Mouse (Mus musculus) liver, embryonic 11.5 days (tissue): Measurements from ENCODE around the gene Ephb2. TPM values are rescaled to one million over a fixed set of nuclear protein-coding genes. Genes with fewer than 3 reads are reported as not detected.

Source experiments
- ATAC-seq: fragments of 200-750 bp; cut with Nextera tagmentation; replicated peaks from 2 replicates; pipeline ENCODE4 v1.8.0; 2017; ENCODE audit warnings: moderate number of reproducible peaks, mild to moderate bottlenecking, moderate TSS enrichment, moderate library complexity; ENCODE audit not compliant: low FRiP score
- DNase-seq: peaks from one replicate; pipeline ENCODE4 v3.0.0-alpha.2; 2017; ENCODE audit warnings: low spot score
- H3K27ac ChIP-seq: fragments of 300-500 bp; sonication (generic); 2 replicates; pipeline ENCODE4 v1.5.1; 2014; ENCODE audit warnings: mild to moderate bottlenecking, low read depth, low read length, control low read depth
- H3K27me3 ChIP-seq: fragments of 300-500 bp; sonication (generic); replicated peaks from 2 replicates; pipeline ENCODE4 v1.6.1; 2014; ENCODE audit warnings: low read length, mixed read lengths; ENCODE audit not compliant: control insufficient read depth, insufficient read depth
- H3K36me3 ChIP-seq: fragments of 300-500 bp; sonication (generic); 2 replicates; pipeline ENCODE4 v1.6.1; 2014; ENCODE audit warnings: mild to moderate bottlenecking, low read length, moderate library complexity, mixed read lengths; ENCODE audit not compliant: control insufficient read depth, insufficient read depth
- H3K4me1 ChIP-seq: fragments of 300-500 bp; sonication (generic); replicated peaks from 2 replicates; pipeline ENCODE4 v1.6.1; 2014; ENCODE audit warnings: low read length, mixed read lengths; ENCODE audit not compliant: control insufficient read depth, insufficient read depth
- H3K4me2 ChIP-seq: fragments of 300-500 bp; sonication (generic); 2 replicates; pipeline ENCODE4 v1.6.1; 2014; ENCODE audit warnings: mild to moderate bottlenecking, control low read depth, moderate library complexity
- H3K4me3 ChIP-seq: fragments of 300-500 bp; sonication (generic); 2 replicates; pipeline ENCODE4 v1.5.1; 2014; ENCODE audit warnings: low read depth, low read length, control low read depth
- H3K9ac ChIP-seq: fragments of 300-500 bp; sonication (generic); 2 replicates; pipeline ENCODE4 v1.6.1; 2014; ENCODE audit warnings: low read depth, low read length, control low read depth
- H3K9me3 ChIP-seq: fragments of 300-500 bp; sonication (generic); 2 replicates; pipeline ENCODE4 v1.6.1; 2016; ENCODE audit warnings: low read length, inconsistent platforms, mixed read lengths; ENCODE audit not compliant: control insufficient read depth
- WGBS: fragments of 180-500 bp; shearing (Covaris S2); extraction: QIAGEN DNeasy Blood & Tissue Kit; methylation state at CpG from one replicate; pipeline ENCODE4 v1.1.7; 2014; 5-methylcytosine and 5-hydroxymethylcytosine counted together
- polyA plus RNA-seq: library from polyadenylated mRNA; unstranded; fragments of >200 nt; fragmentation: Nextera tagmentation; extraction: Ambion mirVana; gene quantifications from 2 replicates; pipeline ENCODE4 v1.2.1, GENCODE M21; 2014

The Ephb2 gene
- polyA plus RNA-seq, 1 experiment from 2014 or later = 5.1 TPM

GRCm38 (mm10) chr4:136705091-136705490 lies 130.7 kb downstream of the Ephb2 start:
- Histone ChIP-seq H3K4me3 (no peak overlapping the region), H3K9me3 (no peaks in the 10 kb centered on the region), H3K27ac (no peak overlapping the region), H3K36me3 (no peaks in the 10 kb centered on the region), H3K9ac (no peak overlapping the region), H3K27me3 (no peaks in the 10 kb centered on the region), H3K4me2 (no peak overlapping the region), H3K4me1 (0 out of 2 replicates have a peak, but pooled peaks cover 2% of the 10 kb centered on the region)
- 81% methylated on average over 5 of the region's 5 CpGs for WGBS
- ATAC-seq = no peak
- no peak for DNase-seq

- no peak overlapping the region for H3K9ac ChIP-seq
- no peaks in the 10 kb centered on the region for H3K36me3 ChIP-seq
- H3K27ac ChIP-seq = no peak overlapping the region
- no peaks in the 10 kb centered on the region for H3K27me3 ChIP-seq
- no peak overlapping the region for H3K4me3 ChIP-seq
- no peak for ATAC-seq
- no peak for DNase-seq
- H3K4me2 ChIP-seq = no peak overlapping the region
- WGBS = 51% methylated on average over 3 of the region's 3 CpGs
- H3K4me1 ChIP-seq = 0 out of 2 replicates have a peak, but pooled peaks cover 2% of the 10 kb centered on the region
- H3K9me3 ChIP-seq = no peaks in the 10 kb centered on the region
These were observed 131.2 kb downstream of the Ephb2 start for GRCm38 (mm10) chr4:136704551-136704950.

GRCm38 (mm10) chr4:136703351-136703750 lies 132.4 kb downstream of the Ephb2 start:
- Histone ChIP-seq H3K36me3 (no peaks in the 10 kb centered on the region), H3K4me2 (no peak overlapping the region), H3K27me3 (no peaks in the 10 kb centered on the region), H3K4me1 (0 out of 2 replicates have a peak, but pooled peaks cover 2% of the 10 kb centered on the region), H3K9ac (no peak overlapping the region), H3K4me3 (no peak overlapping the region), H3K9me3 (no peaks in the 10 kb centered on the region), H3K27ac (no peak overlapping the region)
- ATAC-seq (no peak), DNase-seq (no peak)
- 88% methylated on average over 11 of the region's 11 CpGs for WGBS

DNA sequence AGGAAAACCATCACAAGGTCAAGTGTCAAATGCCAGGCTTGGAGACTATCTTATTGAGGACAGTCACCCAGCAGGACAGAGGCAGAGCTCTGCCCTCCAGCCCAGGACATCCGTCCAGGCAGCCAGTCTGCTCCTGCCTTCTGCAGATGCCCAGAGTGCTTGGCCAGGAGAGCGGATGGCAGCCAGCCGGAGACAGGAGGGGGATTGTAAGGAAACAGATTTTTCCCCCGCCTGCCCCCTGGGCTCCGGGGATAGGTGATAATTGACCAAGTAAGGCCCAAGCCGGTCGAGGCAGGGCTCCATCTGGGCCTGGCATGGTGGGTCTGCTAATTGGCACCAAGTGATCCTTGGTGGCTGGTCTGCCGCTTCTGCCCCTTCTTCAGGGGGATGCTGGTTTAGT lies 133.3 kb downstream of the Ephb2 start:
- no peaks in the 10 kb centered on the region for H3K9me3 ChIP-seq
- H3K4me3 ChIP-seq = no peak overlapping the region
- 0 out of 2 replicates have a peak, but pooled peaks cover 2% of the 10 kb centered on the region for H3K4me1 ChIP-seq
- ATAC-seq (no peak), DNase-seq (no peak)
- 82% methylated on average over 8 of the region's 8 CpGs for WGBS
- no peaks in the 10 kb centered on the region for H3K27me3 ChIP-seq
- no peak overlapping the region for H3K4me2 ChIP-seq
- no peak overlapping the region for H3K9ac ChIP-seq
- H3K27ac ChIP-seq = no peak overlapping the region
- no peaks in the 10 kb centered on the region for H3K36me3 ChIP-seq

- DNase-seq (no peak), ATAC-seq (no peak)
- Histone ChIP-seq H3K9ac (no peak overlapping the region), H3K27ac (no peak overlapping the region), H3K4me3 (no peak overlapping the region), H3K36me3 (no peaks in the 10 kb centered on the region), H3K4me1 (0 out of 2 replicates have a peak, but pooled peaks cover 2% of the 10 kb centered on the region), H3K9me3 (no peaks in the 10 kb centered on the region), H3K4me2 (no peak overlapping the region), H3K27me3 (no peaks in the 10 kb centered on the region)
- WGBS = 90% methylated on average over 11 of the region's 11 CpGs
These were observed 134.6 kb downstream of the Ephb2 start for GRCm38 (mm10) chr4:136701236-136701635.

GRCm38 (mm10) chr4:136699084-136699450 lies 136.7 kb downstream of the Ephb2 start:
- WGBS = 84% methylated on average over 7 of the region's 7 CpGs
- H3K4me2 ChIP-seq = no peak overlapping the region
- H3K4me3 ChIP-seq = no peak overlapping the region
- DNase-seq (no peak), ATAC-seq (no peak)
- H3K9ac ChIP-seq = no peak overlapping the region
- no peaks in the 10 kb centered on the region for H3K4me1 ChIP-seq
- no peaks in the 10 kb centered on the region for H3K27me3 ChIP-seq
- no peaks in the 10 kb centered on the region for H3K9me3 ChIP-seq
- no peaks in the 10 kb centered on the region for H3K36me3 ChIP-seq
- H3K27ac ChIP-seq = no peak overlapping the region

- no peak for ATAC-seq
- no peak overlapping the region for H3K4me3 ChIP-seq
- H3K9ac ChIP-seq = no peak overlapping the region
- 79% methylated on average over 11 of the region's 11 CpGs for WGBS
- H3K9me3 ChIP-seq = no peaks in the 10 kb centered on the region
- no peaks in the 10 kb centered on the region for H3K27me3 ChIP-seq
- no peaks in the 10 kb centered on the region for H3K36me3 ChIP-seq
- no peak overlapping the region for H3K4me2 ChIP-seq
- DNase-seq = no peak
- H3K4me1 ChIP-seq = no peaks in the 10 kb centered on the region
- no peak overlapping the region for H3K27ac ChIP-seq
These were observed 137.2 kb downstream of the Ephb2 start for GRCm38 (mm10) chr4:136698404-136699083.

DNA sequence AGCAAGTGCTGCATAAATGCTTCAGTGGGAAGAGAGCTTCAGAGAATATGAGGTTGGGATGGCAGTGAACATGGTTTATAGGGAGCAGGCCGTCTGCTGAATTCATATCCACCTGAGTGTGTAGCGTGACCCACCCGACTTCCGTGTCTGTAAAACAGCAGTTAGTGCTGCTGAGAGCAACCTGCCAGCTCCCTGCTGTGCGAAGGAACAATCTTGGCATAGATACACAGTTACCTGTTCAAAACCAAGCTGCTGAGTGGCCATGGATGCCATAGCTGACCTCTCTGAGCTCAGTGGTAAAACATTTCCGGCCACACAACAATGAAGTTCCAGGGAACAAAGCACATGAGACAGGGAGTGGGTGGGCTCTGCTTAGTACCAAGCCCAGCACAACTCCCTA lies 138.5 kb downstream of the Ephb2 start:
- Histone ChIP-seq H3K9ac (no peak overlapping the region), H3K27ac (no peak overlapping the region), H3K9me3 (no peaks in the 10 kb centered on the region), H3K36me3 (0 out of 2 replicates have a peak, but pooled peaks cover 2% of the 10 kb centered on the region), H3K4me2 (no peak overlapping the region), H3K27me3 (no peaks in the 10 kb centered on the region), H3K4me1 (no peaks in the 10 kb centered on the region), H3K4me3 (no peak overlapping the region)
- DNase-seq = no peak
- ATAC-seq = no peak
- 87% methylated on average over 6 of the region's 6 CpGs for WGBS

DNA sequence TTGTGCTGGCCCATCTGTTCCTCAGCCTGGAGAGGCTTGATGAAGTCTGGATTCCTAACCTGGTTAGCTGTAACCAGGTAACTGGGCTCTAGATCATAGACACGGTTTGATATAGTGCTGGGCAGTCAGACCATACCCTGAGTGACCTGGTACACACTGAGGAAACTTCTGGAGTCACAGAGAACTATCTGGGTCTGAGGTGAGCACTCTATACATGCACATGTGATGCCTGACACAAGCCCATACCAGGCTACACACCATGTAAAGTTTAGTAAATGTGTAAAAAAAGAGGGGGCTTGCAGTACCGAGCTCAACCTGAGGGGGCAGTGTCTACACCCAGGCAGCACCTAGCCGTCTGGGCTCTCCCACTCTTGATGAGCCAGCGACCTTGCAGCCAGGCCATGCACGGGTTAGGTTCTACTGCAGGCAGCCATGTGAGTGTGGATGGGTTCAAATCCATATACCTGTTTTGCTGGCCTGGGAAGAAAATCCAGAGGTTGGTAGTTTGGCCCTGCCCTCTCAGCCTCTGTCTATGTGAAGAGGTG lies 139.3 kb downstream of the Ephb2 start:
- Histone ChIP-seq H3K9me3 (no peaks in the 10 kb centered on the region), H3K27ac (no peak overlapping the region), H3K36me3 (0 out of 2 replicates have a peak, but pooled peaks cover 2% of the 10 kb centered on the region), H3K4me1 (no peaks in the 10 kb centered on the region), H3K4me2 (no peak overlapping the region), H3K9ac (no peak overlapping the region), H3K4me3 (no peak overlapping the region), H3K27me3 (no peaks in the 10 kb centered on the region)
- 22% methylated on average over 5 of the region's 5 CpGs for WGBS
- DNase-seq (peak; percentile 57), ATAC-seq (no peak)
